Mouse (Mus musculus) midbrain, embryonic 16.5 days (tissue): ENCODE measurements around the gene Hnf1b. TPM values are rescaled to one million over a fixed set of nuclear protein-coding genes. Genes with fewer than 3 reads are reported as not detected.

Experiments used
- ATAC-seq: fragments of 200-750 bp; cut with Nextera tagmentation; 2 replicates; pipeline ENCODE4 v1.8.0; 2017; ENCODE audit warnings: moderate TSS enrichment
- H3K27ac ChIP-seq: fragments of 300-500 bp; sonication (generic); 2 replicates; pipeline ENCODE4 v1.5.1; 2014; ENCODE audit warnings: mild to moderate bottlenecking, low read length, mixed read lengths
- H3K27me3 ChIP-seq: fragments of 300-500 bp; sonication (generic); 2 replicates; pipeline ENCODE4 v1.6.1; 2014; ENCODE audit warnings: low read depth, low read length, mixed read lengths; ENCODE audit not compliant: control insufficient read depth, insufficient read depth
- H3K36me3 ChIP-seq: fragments of 300-500 bp; sonication (generic); 2 replicates; pipeline ENCODE4 v1.6.1; 2014; ENCODE audit warnings: mild to moderate bottlenecking, low read length, moderate library complexity, mixed read lengths; ENCODE audit not compliant: control insufficient read depth, insufficient read depth
- H3K4me1 ChIP-seq: fragments of 300-500 bp; sonication (generic); 2 replicates; pipeline ENCODE4 v1.6.1; 2014; ENCODE audit warnings: mild to moderate bottlenecking, low read length, mixed read lengths; ENCODE audit not compliant: control insufficient read depth, insufficient read depth
- H3K4me2 ChIP-seq: fragments of 300-500 bp; sonication (generic); 2 replicates; pipeline ENCODE4 v1.6.1; 2014; ENCODE audit warnings: mild to moderate bottlenecking, low read length, mixed read lengths
- H3K4me3 ChIP-seq: fragments of 300-500 bp; sonication (generic); 2 replicates; pipeline ENCODE4 v1.5.1; 2014; ENCODE audit warnings: low read depth, mild to moderate bottlenecking, low read length, moderate library complexity, mixed read lengths
- H3K9ac ChIP-seq: fragments of 300-500 bp; sonication (generic); 2 replicates; pipeline ENCODE4 v1.6.1; 2014; ENCODE audit warnings: low read depth, low read length, mixed read lengths
- H3K9me3 ChIP-seq: fragments of 300-500 bp; sonication (generic); replicated peaks from 2 replicates; pipeline ENCODE4 v1.6.1; 2014; ENCODE audit warnings: mild to moderate bottlenecking, low read length, mixed read lengths; ENCODE audit not compliant: control insufficient read depth, poor library complexity, severe bottlenecking
- WGBS: fragments of 180-500 bp; shearing (Covaris S2); extraction: QIAGEN DNeasy Blood & Tissue Kit; methylation state at CpG from one replicate; pipeline ENCODE4 v1.1.7; 2014; 5-methylcytosine and 5-hydroxymethylcytosine counted together
- polyA plus RNA-seq: library from polyadenylated mRNA; unstranded; fragments of >200 nt; fragmentation: Nextera tagmentation; extraction: Ambion mirVana; gene quantifications from 2 replicates; pipeline ENCODE4 v1.2.1, GENCODE M21; 2015

Hnf1b gene
- polyA plus RNA-seq, 1 experiment from 2014 or later = 0.13 TPM

DNA sequence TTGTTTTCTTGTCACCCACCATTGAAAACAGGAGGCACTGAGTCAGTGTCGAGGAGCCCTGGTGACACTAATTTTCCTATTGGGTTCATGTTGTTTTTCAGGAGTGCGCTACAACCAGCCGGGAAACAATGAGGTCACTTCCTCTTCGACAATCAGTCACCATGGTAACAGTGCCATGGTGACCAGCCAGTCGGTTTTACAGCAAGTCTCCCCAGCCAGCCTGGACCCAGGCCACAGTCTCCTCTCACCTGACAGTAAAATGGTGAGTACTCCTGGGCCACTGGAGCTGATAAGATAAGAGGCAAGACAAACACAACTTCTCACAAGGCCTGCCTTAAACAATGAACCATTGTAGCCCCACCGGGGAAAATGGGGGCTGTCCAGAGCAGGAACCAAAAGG is 32.7 kb downstream of the Hnf1b start:
- Histone ChIP-seq H3K4me1 (no peaks in the 10 kb centered on the region; the same call in 1 of the 2 replicates), H3K9ac (no peak overlapping the region), H3K9me3 (no peaks in the 10 kb centered on the region), H3K4me2 (no peak overlapping the region), H3K27me3 (no peaks in the 10 kb centered on the region), H3K36me3 (no peaks in the 10 kb centered on the region), H3K27ac (no peak overlapping the region), H3K4me3 (no peak overlapping the region)
- no peak for ATAC-seq
- 55% methylated on average over 6 of the region's 6 CpGs for WGBS

DNA sequence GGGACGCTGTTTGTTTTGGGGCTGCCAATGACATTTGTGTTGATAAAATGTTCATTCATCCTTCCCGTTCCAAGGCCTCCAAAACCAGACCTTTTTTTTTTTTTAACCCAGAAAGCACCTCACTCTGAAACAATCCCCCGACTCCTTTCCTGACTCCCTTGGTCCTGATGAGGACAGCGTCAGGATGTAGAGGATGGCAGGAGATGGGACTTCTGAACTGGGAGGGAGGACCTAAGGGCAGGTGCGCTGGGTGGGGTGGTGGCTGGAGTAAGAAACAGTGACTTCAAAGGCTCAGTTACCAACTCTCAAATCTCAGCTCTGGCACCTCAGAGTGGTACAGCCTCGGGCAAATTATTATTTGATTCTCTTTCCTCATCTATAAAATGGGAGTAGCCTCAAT is 33.2 kb downstream of the Hnf1b start:
- 78% methylated on average over 6 of the region's 6 CpGs for WGBS
- H3K4me2 ChIP-seq = no peak overlapping the region
- H3K27ac ChIP-seq = no peak overlapping the region
- H3K36me3 ChIP-seq = no peaks in the 10 kb centered on the region
- no peak overlapping the region for H3K4me3 ChIP-seq
- H3K27me3 ChIP-seq = no peaks in the 10 kb centered on the region
- H3K9ac ChIP-seq = no peak overlapping the region
- no peaks in the 10 kb centered on the region; the same call in 1 of the 2 replicates for H3K4me1 ChIP-seq
- no peaks in the 10 kb centered on the region for H3K9me3 ChIP-seq
- ATAC-seq = no peak

DNA sequence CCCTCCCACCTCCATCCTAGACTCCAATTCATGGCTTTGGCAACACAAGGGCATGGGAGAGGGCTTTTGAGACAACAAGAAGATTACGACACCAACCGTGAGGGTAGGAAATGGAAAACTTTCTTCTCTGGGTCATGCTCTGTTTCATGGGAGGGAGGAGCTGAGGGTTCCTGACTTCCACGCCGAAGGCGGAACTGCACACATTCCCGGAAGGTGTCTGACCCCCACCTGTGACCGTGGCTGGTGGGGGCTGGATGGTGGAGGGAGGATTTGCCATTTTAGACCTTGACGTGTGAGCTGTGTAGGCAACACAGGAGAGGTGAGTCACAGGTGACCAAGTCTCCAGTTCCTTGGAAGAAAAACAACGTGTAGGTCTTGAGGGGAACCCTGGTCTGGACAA is 33.9 kb downstream of the Hnf1b start:
- H3K27me3 ChIP-seq = no peaks in the 10 kb centered on the region
- H3K9me3 ChIP-seq = no peaks in the 10 kb centered on the region
- no peak overlapping the region for H3K4me3 ChIP-seq
- ATAC-seq = no peak
- no peaks in the 10 kb centered on the region for H3K36me3 ChIP-seq
- H3K4me1 ChIP-seq = no peaks in the 10 kb centered on the region; the same call in 1 of the 2 replicates
- H3K9ac ChIP-seq = no peak overlapping the region
- no peak overlapping the region for H3K27ac ChIP-seq
- 86% methylated on average over 9 of the region's 9 CpGs for WGBS
- no peak overlapping the region for H3K4me2 ChIP-seq

DNA sequence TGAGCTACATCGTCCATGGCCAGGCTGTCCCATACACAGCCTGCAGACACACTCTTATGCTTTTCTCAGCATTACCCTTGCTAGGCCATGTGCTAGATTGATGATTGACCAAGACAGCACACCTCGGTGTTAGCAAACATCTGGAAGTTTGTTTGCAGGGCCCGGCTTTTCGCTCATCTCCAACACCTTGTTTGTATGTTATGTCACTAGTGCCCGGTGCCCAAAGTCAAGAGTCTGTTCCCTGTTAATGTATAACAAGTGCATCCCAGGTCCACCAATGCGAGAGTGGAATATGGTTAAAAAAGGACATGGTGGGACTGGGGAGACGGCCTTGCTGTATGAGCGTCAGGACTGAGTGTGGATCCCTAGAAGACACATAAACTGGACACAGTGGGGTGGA is 35.3 kb downstream of the Hnf1b start:
- H3K27ac ChIP-seq = no peak overlapping the region
- H3K4me3 ChIP-seq = no peak overlapping the region
- H3K4me2 ChIP-seq = no peak overlapping the region
- ATAC-seq = no peak
- H3K27me3 ChIP-seq = no peaks in the 10 kb centered on the region
- H3K4me1 ChIP-seq = no peaks in the 10 kb centered on the region; the same call in 1 of the 2 replicates
- WGBS = 95% methylated on average over 8 of the region's 8 CpGs
- H3K9me3 ChIP-seq = no peaks in the 10 kb centered on the region
- H3K36me3 ChIP-seq = no peaks in the 10 kb centered on the region
- H3K9ac ChIP-seq = no peak overlapping the region

DNA sequence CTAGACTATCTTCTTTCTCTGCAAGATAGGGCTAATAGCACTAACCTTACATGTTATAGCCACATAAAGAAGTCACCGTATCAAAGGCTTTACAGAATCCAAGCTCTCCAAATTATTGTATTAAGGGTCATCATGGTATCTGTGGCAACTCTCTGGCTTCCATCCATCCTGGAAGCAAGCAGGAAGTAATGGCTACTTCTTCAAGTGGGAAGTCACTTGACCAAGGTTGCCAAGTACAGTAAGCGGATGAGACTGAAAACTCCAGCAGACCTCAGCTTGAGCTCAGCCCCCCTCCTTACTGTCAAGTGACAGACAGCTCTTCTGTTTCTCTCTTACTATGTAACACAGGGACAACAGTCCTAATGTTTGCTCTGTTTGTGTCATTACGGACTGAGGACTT is 36.9 kb downstream of the Hnf1b start:
- no peak overlapping the region for H3K4me3 ChIP-seq
- no peaks in the 10 kb centered on the region for H3K36me3 ChIP-seq
- no peaks in the 10 kb centered on the region for H3K27me3 ChIP-seq
- WGBS = 90% methylated on average over 3 of the region's 3 CpGs
- H3K4me2 ChIP-seq = no peak overlapping the region
- H3K9ac ChIP-seq = no peak overlapping the region
- H3K27ac ChIP-seq = no peak overlapping the region
- H3K4me1 ChIP-seq = no peaks in the 10 kb centered on the region; the same call in 1 of the 2 replicates
- H3K9me3 ChIP-seq = no peaks in the 10 kb centered on the region
- no peak for ATAC-seq

DNA sequence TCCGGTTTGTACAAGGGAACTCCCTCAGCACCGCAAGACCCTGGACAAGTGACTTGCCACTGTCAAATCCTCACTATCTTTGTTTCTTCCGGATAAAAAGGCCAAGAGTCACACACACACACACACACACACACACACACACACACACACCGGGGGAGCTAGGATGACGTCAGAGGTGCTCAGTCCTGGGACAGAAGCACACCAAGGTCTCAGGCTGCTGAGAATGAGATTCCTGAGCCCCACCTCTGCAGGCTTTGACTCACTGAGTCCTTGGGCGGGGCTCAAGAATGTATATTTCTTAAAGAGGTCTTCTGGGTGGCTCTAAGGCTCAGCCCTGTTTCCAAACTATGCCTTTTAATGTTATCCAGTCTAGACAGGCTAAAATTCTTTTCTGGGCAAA is 41.5 kb downstream of the Hnf1b start:
- ATAC-seq = no peak
- WGBS = 45% methylated on average over 6 of the region's 6 CpGs
- no peaks in the 10 kb centered on the region for H3K4me1 ChIP-seq

DNA sequence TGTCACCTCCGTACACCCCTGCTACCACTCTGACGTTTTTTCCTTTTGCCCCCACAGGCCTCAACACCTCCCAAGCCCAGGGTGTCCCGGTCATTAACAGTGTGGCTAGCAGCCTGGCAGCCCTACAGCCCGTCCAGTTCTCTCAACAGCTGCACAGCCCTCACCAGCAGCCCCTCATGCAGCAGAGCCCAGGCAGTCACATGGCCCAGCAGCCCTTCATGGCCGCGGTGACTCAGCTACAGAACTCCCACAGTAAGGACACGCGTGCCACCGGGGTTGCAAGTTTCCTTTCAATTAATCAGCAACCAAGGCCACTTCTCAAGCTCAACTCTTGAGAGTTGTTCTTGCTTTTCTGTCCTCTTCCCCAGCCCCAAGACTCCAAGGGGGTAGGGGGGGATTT is 43.5 kb downstream of the Hnf1b start:
- Histone ChIP-seq H3K9me3 (no peaks in the 10 kb centered on the region), H3K9ac (no peak overlapping the region), H3K27me3 (no peaks in the 10 kb centered on the region), H3K4me3 (no peak overlapping the region), H3K4me2 (no peak overlapping the region), H3K27ac (no peak overlapping the region), H3K36me3 (no peaks in the 10 kb centered on the region), H3K4me1 (no peaks in the 10 kb centered on the region)
- ATAC-seq = no peak
- 77% methylated on average over 9 of the region's 9 CpGs for WGBS

More for the DNA sequence above, 41.5 kb downstream of the Hnf1b start:
- Histone ChIP-seq H3K4me2 (no peak overlapping the region), H3K9ac (no peak overlapping the region), H3K27me3 (no peaks in the 10 kb centered on the region), H3K36me3 (no peaks in the 10 kb centered on the region), H3K9me3 (no peaks in the 10 kb centered on the region), H3K27ac (no peak overlapping the region), H3K4me3 (no peak overlapping the region)

DNA sequence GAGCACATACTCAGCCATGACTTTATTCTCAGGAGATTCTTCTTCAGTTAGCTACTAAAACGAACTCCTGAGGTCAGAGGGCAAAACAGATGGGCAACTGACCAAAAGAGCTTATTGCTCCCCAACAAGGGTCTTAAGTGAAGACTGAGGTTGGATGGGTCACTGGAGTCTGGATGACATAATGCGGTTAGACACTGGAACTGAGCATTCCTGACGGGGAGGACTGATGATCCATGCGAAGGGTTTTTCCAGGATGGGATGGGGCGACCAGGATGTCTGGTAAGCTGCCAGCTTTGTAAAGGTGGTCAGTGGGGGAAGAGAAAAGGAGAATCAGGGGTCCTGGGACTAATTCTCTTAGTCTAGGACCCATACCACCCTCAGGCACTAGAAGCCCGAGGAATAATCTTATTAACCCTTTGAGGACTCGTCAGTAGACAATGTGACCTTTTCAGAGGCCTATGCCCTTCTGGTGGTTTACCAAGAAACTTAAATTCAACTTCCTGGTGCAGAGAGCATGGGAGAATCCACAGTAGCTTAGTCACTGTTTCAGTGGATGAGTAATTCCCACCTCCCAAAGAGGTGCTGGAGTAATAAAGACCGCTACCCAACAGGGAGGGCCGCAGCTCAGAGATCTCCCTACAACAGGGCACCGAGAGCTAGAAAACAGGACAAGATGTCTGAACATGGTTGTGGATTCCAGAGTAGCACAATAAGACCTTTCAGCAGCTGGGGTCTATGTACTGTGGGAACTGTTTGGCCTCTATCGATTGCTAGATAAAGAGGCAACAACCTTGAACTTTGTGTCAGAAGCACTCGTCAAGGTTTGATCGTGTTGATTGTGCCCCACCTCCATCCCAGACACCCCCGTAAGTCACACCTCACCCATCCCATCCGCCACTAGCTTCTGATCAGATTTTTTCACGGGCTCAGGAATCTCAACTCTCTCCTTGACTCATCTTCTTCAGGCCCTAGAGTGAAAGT is 46.9 kb downstream of the Hnf1b start:
- no peak for ATAC-seq
- Histone ChIP-seq H3K4me3 (no peak overlapping the region), H3K4me2 (no peak overlapping the region), H3K36me3 (no peaks in the 10 kb centered on the region), H3K27ac (no peak overlapping the region), H3K9ac (no peak overlapping the region), H3K27me3 (no peaks in the 10 kb centered on the region), H3K9me3 (no peaks in the 10 kb centered on the region), H3K4me1 (no peaks in the 10 kb centered on the region)
- 79% methylated on average over 16 of the region's 16 CpGs for WGBS

DNA sequence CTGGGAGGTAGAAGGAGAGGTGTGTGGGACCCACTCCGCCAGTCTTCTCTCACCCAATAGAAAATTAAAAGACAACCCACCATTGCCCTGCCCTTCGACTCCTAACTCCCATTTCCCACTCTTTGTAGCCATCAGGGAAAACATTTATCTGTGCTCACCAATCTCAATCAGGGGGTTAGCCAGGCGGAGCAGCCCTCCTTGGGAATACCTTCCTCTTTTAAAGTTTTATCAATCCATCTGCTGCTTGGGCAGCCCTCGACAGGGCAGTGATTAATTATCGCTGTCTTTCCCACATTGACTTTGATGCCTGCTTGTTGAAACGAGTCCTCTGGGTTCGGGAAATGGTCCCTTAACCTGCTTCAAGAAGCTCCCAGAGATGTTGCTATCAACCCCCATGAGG is 47.7 kb downstream of the Hnf1b start:
- Histone ChIP-seq H3K9me3 (no peaks in the 10 kb centered on the region), H3K4me3 (no peak overlapping the region), H3K4me2 (no peak overlapping the region), H3K36me3 (no peaks in the 10 kb centered on the region), H3K9ac (no peak overlapping the region), H3K27me3 (no peaks in the 10 kb centered on the region), H3K27ac (no peak overlapping the region), H3K4me1 (no peaks in the 10 kb centered on the region)
- WGBS = 88% methylated on average over 7 of the region's 7 CpGs
- no peak for ATAC-seq
